Mouse (Mus musculus): ENCODE results near the gene Trappc11.
A peak's percentile ranks its signal among the peaks of the same experiment; 100 is the strongest.

Trappc11 gene

DNA sequence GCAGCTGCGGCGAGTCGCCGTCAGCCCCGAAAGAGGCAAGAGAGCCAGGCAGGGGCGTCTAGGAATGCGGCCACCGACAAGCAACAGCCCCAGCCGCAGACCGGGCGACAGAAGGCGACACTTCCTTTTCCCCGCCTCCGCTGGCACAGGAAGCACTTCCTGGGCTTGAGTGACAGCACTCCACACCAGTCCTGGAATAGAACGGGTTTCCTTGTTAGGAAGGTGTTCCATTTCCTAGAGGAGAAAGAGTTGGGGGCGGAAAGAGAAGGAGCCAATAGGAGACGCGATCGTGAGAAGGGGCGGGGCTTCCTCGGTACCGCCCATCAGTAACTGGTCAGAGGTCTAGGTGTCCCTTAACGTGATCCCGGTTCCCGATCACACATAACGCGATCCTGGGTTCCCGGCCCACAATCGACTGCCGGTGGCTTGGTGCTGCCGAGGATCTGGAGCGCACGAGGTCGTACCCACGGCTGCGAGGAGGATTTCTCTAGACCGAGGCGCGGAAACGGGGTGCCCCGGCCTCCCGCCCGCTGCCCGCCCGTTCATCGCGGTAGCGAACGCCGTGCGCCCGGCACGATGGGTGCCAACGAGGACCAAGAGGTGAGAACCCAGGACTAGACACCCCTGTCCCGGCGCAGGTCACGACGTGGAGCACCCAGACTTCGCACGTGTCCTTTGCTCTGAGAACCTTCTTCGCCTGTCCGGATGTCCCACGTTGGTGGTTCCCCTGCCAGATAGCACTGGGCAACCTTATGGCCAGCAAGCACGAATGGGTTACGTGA lies at the start of gene Trappc11, which contains the start of gene Rwdd4a:
TSS of gene Trappc11 (minus strand) at position 127 of the 782 bp plus-strand sequence.
TSS of gene Rwdd4a (plus strand) at position 321 of the 782 bp plus-strand sequence.
- DNase-seq (ENCODE audit: low spot score) = peak; percentile 99

DNA sequence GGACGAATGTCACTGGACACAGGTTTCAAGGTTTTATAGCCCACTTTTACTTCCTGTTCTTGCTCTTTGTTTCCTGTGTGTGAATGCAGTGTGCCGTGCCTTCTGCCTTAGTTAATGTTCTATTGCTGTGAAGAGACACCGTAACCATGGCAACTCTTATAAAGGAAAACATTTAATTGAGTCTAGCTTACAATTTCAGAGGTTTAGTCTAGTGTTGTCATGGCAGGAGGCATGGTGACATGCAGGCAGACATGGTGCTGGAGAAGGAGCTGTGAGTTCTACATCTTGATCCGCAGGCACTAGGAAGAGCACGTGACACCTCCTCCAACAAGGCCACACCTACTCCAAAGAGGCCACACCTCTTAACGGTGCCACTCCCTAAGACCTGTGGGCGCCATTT lies 48.2 kb upstream of the Trappc11 start:
- no peak for DNase-seq (ENCODE audit: low spot score)

DNA sequence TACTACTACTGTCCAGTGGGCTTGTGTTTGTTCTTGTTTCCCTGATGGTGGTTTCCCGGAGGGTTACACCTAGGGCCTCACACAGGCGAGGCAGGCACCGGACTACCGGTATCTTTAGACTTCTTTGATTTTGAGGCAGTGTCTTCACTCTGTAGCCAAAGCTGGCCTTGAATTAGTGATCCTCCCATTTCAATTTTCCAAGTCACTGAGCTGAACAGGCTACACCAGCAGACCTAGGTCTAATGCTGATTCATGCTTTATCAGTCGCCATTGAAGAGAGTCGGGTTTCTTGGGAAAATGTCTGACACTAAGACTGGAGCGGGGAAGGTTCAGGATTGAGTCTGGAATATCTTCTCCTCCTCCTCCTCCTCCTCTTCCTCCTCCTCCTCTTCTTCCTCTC lies 40.2 kb upstream of the Trappc11 start:
- no peak for DNase-seq (ENCODE audit: low spot score)

DNA sequence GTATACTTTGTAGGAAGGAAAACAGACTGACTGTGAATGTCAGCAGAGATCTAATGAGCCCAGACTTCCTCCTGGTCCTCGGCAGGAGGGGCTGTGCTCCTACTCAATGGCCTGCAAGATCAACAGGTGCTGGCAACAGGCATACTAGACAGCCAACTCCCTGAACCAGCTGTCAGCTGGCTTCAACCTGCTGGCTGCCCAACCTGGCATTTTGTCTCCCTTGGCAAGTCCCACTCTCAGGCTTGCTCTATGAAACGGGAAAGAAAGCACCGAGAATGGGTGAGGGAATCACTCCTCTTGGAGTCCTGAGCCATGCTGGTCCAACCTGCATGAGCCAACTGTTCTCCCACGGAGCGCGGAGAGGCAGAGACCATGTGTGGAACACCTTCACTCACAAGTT lies 36.9 kb upstream of the Trappc11 start:
- no peak for DNase-seq (ENCODE audit: low spot score)

DNA sequence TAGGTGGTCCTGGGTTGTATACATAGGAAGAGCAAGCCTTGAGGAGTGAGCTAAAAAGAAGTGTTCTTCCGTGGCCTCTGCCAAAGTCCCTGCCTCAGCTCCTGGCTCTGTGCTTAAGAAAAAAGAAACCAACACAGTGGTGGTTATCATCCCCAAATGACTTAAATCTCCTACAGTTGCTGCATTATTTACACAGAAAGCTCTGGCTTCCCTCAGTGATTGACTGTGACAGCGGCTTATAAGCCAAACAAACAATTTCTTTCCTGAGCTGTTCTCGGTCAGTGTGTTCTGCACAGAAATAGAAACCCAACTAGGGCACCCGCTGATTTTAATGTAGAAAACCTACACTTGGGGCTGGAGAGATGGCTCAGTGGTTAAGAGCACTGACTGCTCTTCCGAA lies 34.8 kb upstream of the Trappc11 start:
- DNase-seq (ENCODE audit: low spot score) = no peak

DNA sequence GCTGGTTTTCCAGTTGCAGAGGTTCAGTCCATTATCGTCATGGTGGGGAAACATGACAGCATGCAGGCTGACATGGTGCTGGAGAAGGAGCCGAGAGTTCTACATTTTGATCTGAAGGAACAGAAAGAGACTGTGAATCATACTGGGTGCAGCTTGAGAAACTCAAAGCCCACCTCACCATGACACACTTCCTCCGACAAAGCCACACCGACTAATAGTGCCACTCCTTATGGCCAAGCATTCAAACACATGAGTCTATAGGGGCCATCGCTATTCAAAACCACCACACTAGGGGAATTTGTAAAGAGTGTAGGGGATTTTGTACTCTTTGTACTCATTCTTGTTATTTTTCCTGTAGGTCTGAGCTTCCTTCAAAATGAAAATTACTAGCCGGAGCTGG lies 33.3 kb upstream of the Trappc11 start:
- DNase-seq (ENCODE audit: low spot score) = no peak

DNA sequence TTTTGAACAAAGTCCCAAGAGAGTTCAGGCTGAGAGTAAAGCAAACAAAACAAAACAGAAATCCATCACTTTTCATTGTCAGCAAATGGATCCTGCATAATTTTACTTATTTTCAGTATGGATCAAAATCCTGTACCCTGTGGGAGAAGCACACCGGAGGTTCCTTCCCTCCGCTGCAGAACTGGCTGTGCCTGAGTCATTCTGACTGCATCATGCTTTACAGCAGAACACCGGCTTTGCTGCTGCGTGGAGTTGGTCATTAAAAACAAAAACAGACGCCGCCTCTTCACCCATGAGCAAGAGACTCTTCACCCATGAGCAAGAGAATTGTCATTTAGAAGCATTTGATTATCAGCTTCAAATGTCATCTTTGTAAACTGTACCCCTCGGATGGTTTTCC lies 27.5 kb upstream of the Trappc11 start:
- no peak for DNase-seq (ENCODE audit: low spot score)

DNA sequence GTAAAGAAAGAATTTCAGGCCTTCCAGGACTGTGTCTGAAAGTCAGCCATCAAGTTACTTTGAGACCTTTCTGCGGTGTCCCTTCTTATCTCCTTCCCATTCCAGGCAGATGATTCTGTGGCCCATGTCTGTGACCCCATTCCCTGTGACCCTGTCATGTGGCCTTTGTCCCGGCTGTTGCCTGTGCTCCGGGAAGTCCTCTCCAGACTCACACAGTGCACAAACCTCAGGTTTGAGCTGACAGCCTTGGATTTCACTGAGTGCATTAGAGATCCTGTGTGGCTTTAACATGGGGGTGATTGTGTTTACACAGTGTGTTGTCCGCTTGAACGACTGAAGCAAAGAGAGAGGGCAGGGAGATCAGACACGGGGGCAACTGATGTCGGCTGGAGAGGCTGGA lies 25.0 kb upstream of the Trappc11 start:
- no peak for DNase-seq (ENCODE audit: low spot score)

DNA sequence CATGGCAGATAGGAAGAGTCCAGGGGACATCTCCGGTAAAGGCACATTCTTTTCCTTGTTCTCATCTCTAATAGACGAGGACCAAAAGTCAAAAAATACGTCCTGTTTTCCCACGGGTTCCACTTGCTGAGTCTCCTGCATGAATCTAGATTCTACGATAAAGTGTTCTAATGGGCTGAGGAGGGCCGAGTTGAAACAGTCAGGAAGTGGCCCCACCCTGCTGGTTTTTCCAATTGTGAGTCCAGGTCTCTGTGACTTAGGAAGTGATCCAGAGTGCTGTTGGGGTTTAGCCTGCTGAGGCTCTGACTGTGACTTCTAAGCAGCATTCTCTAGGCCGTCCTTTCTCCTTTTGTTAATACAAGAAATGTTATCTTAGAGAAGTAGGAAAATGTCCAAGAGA lies 23.2 kb upstream of the Trappc11 start:
- no peak for DNase-seq (ENCODE audit: low spot score)

DNA sequence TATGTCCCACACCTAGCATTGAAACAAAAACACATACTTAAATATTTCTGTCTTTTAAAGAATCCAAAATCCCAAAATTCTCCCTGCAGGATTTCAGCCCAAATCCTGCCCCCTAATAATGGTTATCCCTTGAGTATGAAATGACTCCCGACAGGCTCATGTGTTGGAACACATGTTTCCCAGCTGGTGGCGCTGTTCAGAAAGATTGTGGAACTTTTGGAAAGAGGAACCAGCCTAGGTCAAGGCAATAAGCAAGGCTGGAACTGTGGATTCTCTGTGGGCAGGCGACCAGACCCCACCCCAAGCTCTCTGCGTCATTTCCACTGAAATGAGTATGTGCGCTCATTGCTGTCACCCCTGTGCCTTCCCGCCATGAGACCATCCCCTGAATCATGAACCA lies 20.3 kb upstream of the Trappc11 start:
- DNase-seq (ENCODE audit: low spot score) = no peak

DNA sequence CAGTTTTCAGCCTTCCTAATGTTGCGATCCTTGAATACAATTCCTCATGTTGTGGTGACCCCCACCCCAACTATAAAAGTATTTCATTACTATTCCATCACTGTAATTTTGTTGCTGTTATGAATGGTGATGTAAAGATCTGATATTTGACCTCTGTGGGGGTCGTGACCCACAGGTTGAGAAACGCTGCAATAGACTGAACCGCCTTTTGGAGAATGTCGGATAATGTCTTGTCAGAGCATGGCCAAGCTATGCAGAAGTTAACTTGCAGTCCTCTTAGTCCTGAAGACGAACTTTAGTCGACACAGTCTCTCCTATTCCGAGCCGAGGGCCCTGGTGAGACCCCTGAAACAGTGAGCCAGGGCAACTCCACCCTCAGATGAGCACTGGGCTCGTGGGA lies 13.8 kb upstream of the Trappc11 start:
- no peak for DNase-seq (ENCODE audit: low spot score)

DNA sequence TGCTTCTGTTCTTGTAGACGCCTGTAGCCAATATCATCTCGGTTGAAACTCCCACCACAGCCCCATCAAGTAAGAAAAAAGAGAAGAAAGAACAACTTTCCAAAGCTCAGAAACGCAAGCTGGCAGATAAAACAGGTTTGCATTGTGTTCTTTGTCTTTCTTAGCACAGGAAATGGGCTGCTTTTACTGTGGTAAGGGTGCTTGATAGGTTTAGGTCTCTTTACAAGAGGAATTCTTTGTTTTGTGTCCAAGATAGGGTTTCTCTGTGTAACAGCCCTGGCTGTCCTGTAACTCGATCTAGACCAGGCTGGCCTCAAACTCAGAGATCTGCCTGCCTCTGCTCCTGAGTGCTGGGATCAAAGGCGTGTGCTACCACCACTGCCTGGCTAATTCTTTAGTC lies 10.8 kb upstream of the Trappc11 start:
- no peak for DNase-seq (ENCODE audit: low spot score)

DNA sequence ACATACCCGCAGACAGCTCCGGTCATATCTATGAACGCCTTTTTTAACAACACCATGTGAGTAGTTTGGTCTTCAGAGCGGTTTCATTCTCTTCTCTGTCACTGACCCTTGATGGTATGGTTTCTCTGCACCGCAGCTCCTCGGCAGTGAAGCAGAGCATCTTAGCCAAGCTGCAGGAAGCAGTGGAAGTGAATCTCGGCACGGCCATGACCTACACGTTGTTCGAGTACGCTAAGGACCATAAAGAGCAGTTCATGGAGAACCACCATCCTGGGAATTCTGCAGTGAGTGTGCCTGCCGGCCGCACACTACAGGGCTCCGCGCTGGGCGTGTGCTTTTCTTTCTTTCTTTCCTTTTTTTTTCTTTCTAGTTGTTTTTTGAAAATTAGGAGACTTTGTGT lies 9.5 kb upstream of the Trappc11 start:
- DNase-seq (ENCODE audit: low spot score) = no peak

DNA sequence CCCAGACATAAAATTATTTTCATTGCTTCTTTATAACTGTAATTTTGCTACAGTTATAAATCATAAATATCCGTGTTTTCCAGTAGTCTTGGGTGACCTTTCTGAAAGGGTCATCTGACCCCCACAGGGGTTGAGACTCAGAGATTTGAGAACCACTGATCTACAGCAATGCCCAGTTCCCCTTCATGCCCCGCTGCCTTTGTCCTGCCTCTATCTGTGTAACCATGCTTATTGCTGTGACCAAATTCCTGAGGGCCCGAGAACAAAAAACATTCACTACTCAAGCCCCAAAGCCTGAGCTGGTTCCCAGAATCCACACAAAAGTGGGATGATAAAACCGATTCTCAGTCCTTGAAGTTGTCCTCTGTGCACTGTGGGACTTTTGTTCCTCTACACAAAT lies 5.1 kb upstream of the Trappc11 start:
- no peak for DNase-seq (ENCODE audit: low spot score)

DNA sequence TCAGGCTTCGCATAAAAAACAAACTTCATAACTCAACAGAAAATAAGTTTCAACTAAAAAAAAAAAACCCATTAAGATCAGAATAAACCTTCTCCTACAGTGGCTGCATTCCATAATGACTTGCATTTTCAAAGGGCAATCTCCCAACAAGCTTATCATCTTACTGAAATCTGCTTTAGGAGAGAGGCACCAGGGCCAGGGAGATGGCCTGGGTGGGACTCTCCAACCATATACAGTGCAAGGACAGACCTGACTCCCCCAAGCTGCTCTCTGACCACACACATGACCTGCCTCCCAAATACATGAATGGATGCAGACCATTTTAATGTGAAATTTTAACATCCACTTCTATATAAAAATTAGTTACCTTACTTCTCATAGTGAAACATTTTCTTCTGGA lies 5.2 kb downstream of the Trappc11 start:
- no peak for DNase-seq (ENCODE audit: low spot score)

DNA sequence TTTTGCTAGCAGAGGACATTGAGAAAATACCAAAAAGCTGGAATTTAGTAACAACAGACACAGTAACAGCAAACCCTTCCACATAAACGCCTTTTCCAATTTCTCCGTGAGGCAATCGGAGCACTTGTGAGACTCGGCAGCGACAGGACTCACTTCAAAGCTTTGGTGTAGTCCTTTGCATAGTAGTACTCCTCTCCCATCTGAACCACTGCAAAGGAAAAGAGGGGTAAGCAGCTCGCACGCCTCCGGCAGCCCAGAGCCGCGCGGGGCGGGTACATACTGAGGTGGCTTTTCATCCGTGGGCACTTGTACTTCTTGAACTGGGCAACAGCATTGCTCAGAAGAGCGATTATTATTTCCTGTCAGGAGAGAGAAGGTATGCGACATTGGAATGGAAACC lies 19.7 kb downstream of the Trappc11 start:
- no peak for DNase-seq (ENCODE audit: low spot score)

DNA sequence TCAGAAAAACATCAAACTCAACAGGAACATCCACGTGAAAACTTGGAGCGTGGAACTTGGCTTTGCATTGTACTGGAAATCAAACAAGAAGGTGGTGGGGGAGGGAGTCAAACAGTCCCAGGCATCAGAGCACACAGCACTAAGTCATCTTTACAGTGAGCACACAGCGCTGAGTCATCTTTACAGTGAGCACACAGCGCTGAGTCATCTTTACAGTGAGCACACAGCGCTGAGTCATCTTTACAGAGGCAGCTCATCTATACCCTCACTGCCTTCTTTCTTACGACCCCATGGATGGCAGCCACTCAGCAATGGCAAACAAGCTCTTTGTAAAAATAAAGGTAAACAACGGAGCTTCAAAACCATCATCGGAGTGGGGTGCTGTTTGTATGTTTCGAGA lies 22.3 kb downstream of the Trappc11 start:
- DNase-seq (ENCODE audit: low spot score) = no peak

DNA sequence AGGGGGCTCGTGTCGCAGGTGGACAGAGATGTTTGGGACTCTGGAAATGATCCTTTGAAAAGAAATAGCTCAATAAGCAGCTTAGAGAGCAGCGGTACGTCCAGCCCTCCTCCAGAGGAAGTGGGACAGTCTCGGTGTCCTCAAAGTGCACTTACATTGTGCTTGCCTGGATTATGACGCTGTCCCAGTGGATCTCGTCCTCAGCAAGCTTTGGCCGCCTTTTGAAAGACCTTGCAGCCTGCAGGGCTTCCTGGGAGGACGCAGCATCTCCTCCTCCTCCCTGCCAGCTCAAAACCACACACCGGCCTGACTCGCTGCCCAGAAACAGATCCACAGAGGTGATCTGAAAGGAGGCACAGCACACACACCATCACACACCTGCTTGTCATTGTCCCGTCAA lies 27.8 kb downstream of the Trappc11 start:
- DNase-seq (ENCODE audit: low spot score) = no peak

DNA sequence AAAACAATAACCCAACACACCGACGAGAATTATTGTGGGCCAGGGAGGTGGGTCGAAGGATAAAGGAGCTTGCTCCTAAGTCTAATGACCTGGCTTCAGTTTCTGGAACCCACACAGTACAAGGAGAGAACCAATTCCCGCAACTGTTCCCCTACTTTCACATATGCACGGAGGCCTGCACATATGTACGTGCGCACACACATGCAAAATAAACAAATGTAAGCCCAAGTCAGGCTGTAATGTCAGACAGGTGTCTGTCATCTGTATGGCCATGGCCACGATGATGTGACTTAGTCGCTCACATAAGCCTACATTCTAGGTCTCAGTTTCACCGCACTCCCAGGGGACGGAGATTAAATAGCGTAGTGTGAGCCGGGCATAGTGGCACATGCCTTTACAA lies 30.7 kb downstream of the Trappc11 start:
- DNase-seq (ENCODE audit: low spot score) = no peak

DNA sequence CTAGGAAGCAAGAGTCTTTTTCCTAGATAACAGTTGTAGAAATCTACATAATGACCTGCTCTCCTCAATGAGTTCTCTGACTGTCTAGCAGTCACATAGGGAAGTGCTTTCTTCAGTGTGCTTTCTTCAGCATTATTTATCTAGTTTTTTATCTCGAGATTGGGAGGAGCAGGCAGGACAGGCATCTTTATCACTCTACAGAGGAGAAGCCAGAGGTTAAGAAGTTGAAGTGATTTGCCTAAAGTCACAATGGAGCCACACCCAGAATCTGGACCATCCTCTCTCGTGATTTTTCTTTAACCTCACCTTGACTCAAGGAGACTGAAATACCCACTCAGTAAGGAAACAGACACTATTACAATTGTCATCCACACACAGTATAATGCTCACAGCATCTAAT lies 31.3 kb downstream of the Trappc11 start:
- DNase-seq (ENCODE audit: low spot score) = no peak

DNA sequence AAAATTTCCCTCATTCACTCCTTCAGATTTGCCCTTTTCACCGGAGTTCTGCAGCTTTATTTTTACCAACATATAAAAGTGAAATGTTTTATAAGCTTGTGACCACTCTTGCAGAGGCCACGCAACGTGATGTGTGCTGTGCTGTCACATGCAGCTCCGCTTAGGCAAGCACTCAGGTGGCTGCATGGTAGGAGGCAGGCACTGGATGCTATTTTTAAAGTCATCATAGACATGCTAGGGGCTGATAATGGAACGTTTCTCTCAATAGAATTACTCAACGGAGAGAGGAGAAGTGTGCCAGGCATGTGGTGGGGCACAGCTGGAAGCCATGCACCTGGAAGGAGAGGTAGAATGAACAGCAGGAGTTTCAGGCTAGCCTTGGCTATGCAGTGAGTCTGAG lies 37.8 kb downstream of the Trappc11 start:
- DNase-seq (ENCODE audit: low spot score) = no peak

DNA sequence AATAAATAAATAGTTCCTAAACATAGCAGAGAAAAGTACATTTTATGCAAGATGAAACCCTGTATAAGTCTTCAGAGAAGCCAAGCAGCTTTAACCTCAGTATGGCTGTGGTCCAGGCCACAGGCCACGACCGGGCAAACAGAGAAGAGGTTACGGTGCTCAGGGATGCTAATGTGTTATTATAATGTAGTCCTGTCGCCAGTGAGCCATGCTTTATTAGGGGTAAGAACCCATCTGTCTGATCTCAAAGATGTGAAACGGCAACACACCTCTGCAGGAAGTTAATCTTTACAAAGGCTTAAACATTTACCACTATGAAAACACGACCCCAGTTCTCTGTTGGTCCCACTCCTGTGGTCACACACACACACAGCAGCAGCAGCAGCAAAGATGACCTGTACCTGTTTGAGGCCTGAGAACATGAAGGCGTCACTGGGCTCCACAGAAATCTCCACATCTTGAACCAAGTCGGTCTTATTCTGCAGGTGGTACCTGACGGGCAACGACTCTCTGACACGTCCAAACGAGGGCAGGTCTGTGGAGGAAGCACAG lies 38.6 kb downstream of the Trappc11 start:
- no peak for DNase-seq (ENCODE audit: low spot score)

DNA sequence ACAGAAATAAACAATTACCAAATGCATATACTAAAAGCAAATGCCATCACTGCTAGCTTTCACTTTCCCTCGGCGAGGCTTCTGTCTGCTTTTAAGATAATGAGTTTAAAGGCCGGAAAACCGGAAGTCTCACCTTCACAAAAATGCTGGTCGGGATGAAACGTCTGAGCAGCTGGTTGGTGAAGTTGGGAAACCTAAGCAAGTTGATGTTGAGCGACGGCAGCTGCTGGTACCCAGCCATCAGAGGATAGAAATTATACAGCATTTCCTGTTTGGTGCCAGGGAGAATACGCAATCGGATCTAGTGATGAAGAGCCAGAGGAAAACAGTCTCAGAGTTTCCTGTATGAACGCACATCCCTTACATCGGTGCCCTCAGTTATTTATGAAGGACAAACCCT lies 40.2 kb downstream of the Trappc11 start:
- DNase-seq (ENCODE audit: low spot score) = no peak

DNA sequence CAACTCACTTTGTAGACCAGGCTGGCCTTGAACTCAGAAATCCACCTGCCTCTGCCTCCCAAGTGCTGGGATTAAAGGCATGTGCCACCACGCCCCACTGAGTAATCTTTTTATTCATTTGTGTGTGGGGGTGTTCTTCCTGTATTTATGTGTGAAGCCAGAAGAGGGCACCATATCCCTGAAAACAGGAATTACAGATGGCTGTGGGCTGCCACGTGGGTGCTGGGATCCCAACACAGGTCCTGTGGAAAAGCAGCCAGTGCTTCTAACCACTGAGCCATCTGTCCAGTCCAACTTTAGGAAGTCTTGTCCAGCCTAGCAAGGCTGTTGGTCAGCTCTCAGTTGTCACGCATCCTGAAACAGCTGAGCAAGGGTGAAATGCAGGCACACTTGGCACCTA lies 46.0 kb downstream of the Trappc11 start:
- no peak for DNase-seq (ENCODE audit: low spot score)
